Mouse (Mus musculus): ENCODE data around the gene Esam. TPM values are rescaled to one million over a fixed set of nuclear protein-coding genes. Genes with fewer than 3 reads are reported as not detected.

Esam gene
- polyA plus RNA-seq, 1 experiment = 0.97 TPM

- no peak overlapping the region for H3K4me3 ChIP-seq (ENCODE audit: insufficient read depth, low read length)
- TF ChIP-seq CTCF (IDR thresholded peaks at IDR 0.05; ENCODE audit: low read depth, low read length) (no peak), POLR2A (IDR thresholded peaks at IDR 0.05; ENCODE audit: borderline replicate concordance, low read depth, low read length) (no peak)
- H3K27ac ChIP-seq (ENCODE audit: insufficient read depth, low read depth, low read length) = no peak overlapping the region
- 0 out of 2 replicates have a peak, but pooled peaks cover 5% of the 10 kb centered on the region for H3K4me1 ChIP-seq (ENCODE audit: control insufficient read depth, insufficient read depth, low read length)
Observed at GRCm38 (mm10) chr9:37543869-37544440, 16.1 kb downstream of the Esam start.

DNA sequence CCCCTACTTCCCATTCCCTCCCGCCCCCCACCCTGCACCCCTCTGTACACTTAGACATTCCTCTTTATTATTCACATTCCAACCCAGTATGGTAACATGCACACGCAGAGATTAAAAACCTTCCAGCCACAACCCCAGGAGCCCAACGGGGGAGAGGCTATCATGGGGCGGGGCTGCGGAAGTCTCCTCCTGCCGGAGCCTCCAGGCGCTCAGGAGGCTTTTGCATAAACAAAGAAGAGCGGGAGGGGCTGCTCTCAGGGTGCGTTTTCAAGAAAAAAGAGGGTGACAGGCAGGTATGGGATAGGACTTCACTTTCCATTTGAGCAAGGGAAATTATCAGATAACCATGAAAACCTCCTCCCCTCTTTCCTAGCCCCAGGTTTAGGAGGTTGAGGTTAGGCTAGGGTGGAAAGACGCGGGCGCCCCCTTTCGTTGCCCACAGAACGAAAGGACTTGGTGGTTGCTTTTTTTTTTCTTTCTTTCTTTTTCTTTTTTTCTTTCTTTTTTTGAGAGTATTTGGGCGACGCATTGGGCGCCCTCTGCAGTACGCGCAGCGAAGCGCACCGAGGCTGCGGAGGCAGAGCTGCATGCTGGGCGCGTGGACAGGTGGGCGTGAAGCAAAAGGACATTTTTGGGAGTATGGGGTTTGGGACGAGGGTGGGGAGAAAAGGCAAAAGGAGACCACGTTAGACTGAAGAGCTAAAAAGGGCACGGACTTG is 16.7 kb downstream of the Esam start:
- TF ChIP-seq CTCF (IDR thresholded peaks at IDR 0.05; ENCODE audit: low read depth, low read length) = peak; percentile 96
- no peak for TF ChIP-seq POLR2A (IDR thresholded peaks at IDR 0.05; ENCODE audit: borderline replicate concordance, low read depth, low read length)
- Histone ChIP-seq H3K4me1 (ENCODE audit: control insufficient read depth, insufficient read depth, low read length) (0 out of 2 replicates have a peak, but pooled peaks cover 5% of the 10 kb centered on the region), H3K27ac (ENCODE audit: insufficient read depth, low read depth, low read length) (no peak overlapping the region), H3K4me3 (ENCODE audit: insufficient read depth, low read length) (peak overlapping the region; percentile 52)

GRCm38 (mm10) chr9:37545166-37545610 is 17.3 kb downstream of the Esam start:
- Histone ChIP-seq H3K4me1 (ENCODE audit: control insufficient read depth, insufficient read depth, low read length) (0 out of 2 replicates have a peak, but pooled peaks cover 5% of the 10 kb centered on the region), H3K4me3 (ENCODE audit: insufficient read depth, low read length) (peak overlapping the region; percentile 52), H3K27ac (ENCODE audit: insufficient read depth, low read depth, low read length) (no peak overlapping the region)
- TF ChIP-seq CTCF (IDR thresholded peaks at IDR 0.05; ENCODE audit: low read depth, low read length) (no peak), POLR2A (IDR thresholded peaks at IDR 0.05; ENCODE audit: borderline replicate concordance, low read depth, low read length) (no peak)

GRCm38 (mm10) chr9:37545847-37546452 is 18.1 kb downstream of the Esam start:
- TF ChIP-seq CTCF (IDR thresholded peaks at IDR 0.05; ENCODE audit: low read depth, low read length) (no peak), POLR2A (IDR thresholded peaks at IDR 0.05; ENCODE audit: borderline replicate concordance, low read depth, low read length) (no peak)
- H3K27ac ChIP-seq (ENCODE audit: insufficient read depth, low read depth, low read length) = no peak overlapping the region
- H3K4me1 ChIP-seq (ENCODE audit: control insufficient read depth, insufficient read depth, low read length) = 0 out of 2 replicates have a peak, but pooled peaks cover 3% of the 10 kb centered on the region
- H3K4me3 ChIP-seq (ENCODE audit: insufficient read depth, low read length) = no peak overlapping the region

DNA sequence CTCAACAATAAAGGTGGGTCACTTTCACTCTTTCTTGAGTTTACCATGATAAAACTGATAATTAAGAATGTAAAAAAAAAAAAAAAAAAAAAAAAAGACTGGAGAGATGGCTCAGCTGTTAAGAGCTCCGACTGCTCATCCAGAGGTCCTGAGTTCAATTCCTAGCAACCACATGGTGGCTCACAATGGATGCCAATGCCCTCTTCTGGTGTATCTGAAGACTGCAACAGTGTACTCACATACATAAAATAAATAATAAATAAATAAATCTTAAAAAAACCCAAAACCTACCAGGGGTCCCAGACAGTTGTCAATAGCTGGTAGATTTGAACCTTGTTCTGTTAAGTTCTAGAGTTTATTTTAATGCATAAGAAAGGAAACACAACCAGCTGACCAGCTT is 19.0 kb downstream of the Esam start:
- Histone ChIP-seq H3K27ac (ENCODE audit: insufficient read depth, low read depth, low read length) (no peak overlapping the region), H3K4me3 (ENCODE audit: insufficient read depth, low read length) (no peak overlapping the region), H3K4me1 (ENCODE audit: control insufficient read depth, insufficient read depth, low read length) (0 out of 2 replicates have a peak, but pooled peaks cover 1% of the 10 kb centered on the region)
- TF ChIP-seq POLR2A (IDR thresholded peaks at IDR 0.05; ENCODE audit: borderline replicate concordance, low read depth, low read length) (no peak), CTCF (IDR thresholded peaks at IDR 0.05; ENCODE audit: low read depth, low read length) (no peak)

DNA sequence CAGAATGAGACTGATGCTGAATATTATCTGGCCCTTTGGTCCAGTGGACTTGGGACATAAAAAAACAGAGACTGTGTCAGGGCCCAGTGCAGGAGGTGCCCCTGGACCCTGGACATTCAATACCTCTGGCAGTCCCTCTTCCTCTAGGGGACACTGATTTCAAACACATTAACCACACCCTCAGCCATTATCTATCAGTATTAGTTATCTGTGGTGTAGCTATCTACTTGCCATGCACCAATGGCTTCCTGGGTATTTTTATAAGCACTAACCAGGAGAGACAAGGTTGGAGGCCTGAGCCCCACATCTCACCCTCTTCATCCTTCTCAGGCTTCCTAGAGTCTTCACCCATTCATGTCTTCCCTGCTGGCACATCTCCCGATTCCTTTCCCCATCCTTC is 22.6 kb downstream of the Esam start:
- Histone ChIP-seq H3K4me1 (ENCODE audit: control insufficient read depth, insufficient read depth, low read length) (0 out of 2 replicates have a peak, but pooled peaks cover 2% of the 10 kb centered on the region), H3K27ac (ENCODE audit: insufficient read depth, low read depth, low read length) (no peak overlapping the region), H3K4me3 (ENCODE audit: insufficient read depth, low read length) (no peak overlapping the region)
- TF ChIP-seq POLR2A (IDR thresholded peaks at IDR 0.05; ENCODE audit: borderline replicate concordance, low read depth, low read length) = no peak
- TF ChIP-seq CTCF (IDR thresholded peaks at IDR 0.05; ENCODE audit: low read depth, low read length) = no peak

- TF ChIP-seq POLR2A (IDR thresholded peaks at IDR 0.05; ENCODE audit: borderline replicate concordance, low read depth, low read length) (no peak), CTCF (IDR thresholded peaks at IDR 0.05; ENCODE audit: low read depth, low read length) (no peak)
- Histone ChIP-seq H3K27ac (ENCODE audit: insufficient read depth, low read depth, low read length) (no peak overlapping the region), H3K4me3 (ENCODE audit: insufficient read depth, low read length) (peak overlapping the region; percentile 34), H3K4me1 (ENCODE audit: control insufficient read depth, insufficient read depth, low read length) (0 out of 2 replicates have a peak, but pooled peaks cover 2% of the 10 kb centered on the region)
Observed at GRCm38 (mm10) chr9:37551751-37552531, 24.1 kb downstream of the Esam start.

DNA sequence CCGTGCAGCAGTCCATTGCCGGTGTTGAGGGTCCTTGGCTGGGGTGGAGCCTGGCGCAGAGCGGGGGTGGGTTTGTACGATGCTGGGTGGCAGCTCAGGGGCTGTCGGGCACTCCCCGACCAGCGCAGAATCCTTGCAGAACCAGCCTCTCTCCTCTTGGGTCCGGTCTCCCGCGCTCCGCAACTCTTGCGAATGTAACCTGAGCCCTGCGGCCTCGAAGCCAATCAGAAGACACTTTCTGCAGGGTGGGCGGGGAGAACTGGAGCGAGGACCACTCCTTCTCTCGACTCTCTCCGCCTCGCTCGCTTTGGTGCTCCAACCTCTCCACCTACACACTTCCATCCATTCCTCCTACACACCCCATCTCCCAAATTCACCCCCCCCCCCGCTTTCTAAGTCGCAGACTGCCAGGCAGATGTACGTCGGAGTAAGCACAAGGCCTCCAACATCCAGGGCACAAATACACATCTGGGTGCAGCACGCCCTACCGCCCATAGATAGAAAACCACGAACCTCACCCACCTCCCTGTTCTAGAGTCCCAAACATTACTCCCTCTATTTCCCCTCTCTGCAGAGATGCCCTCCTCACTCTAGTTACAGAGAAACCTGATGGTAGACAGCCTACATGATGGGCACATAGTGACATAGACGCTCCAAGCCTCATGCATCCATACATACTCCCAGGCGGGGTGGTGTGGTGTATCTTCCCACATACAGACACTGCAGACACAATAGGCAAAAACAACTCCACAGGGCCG is 24.8 kb downstream of the Esam start, which contains the start of gene Nrgn:
Nrgn (minus strand) TSS at position 369 of the 758 bp plus-strand sequence.
- no peak for TF ChIP-seq CTCF (IDR thresholded peaks at IDR 0.05; ENCODE audit: low read depth, low read length)
- TF ChIP-seq POLR2A (IDR thresholded peaks at IDR 0.05; ENCODE audit: borderline replicate concordance, low read depth, low read length) = no peak
- Histone ChIP-seq H3K4me1 (ENCODE audit: control insufficient read depth, insufficient read depth, low read length) (0 out of 2 replicates have a peak, but pooled peaks cover 2% of the 10 kb centered on the region), H3K27ac (ENCODE audit: insufficient read depth, low read depth, low read length) (no peak within 1 kb of the TSS), H3K4me3 (ENCODE audit: insufficient read depth, low read length) (peak within 1 kb of the TSS; percentile 34)
